ENCODE assay signal across 19 mouse cellular contexts in genomic region chr11:32662082-32662656, GRCm38 (mm10). TPM values are rescaled to one million over a fixed set of nuclear protein-coding genes. Genes with fewer than 3 reads are reported as not detected.
DNase-seq lines count a peak whose midpoint lies in the region; TF ChIP-seq lines count a peak whose summit lies in the region.
"Had no signal": no experiment of that assay in that cellular context is flagged by ENCODE, and none has a peak within 500 bp of the region (broad histone marks: within the 10 kb centered on the region; RNA-seq: fewer than 3 reads in every experiment).

No protein-coding gene starts in this region.

- DNase-seq in frontal cortex, postnatal 36 days (ENCODE audit: low spot score in 2 of 2), result peak; percentile 25 to 29
- no peak for DNase-seq in frontal cortex, postnatal 14 days (ENCODE audit: low spot score in 2 of 2)
- DNase-seq in left cerebral cortex, adult 2 months (ENCODE audit: extremely low spot score in 1 of 2, low spot score in 2 of 2), result no peak
- DNase-seq in left cerebral cortex, adult 11 months (ENCODE audit: low spot score), result no peak
- peak; percentile 79 for DNase-seq in 416B (ENCODE audit: low read depth)
- no peak for DNase-seq in adrenal gland, adult 2 months
- DNase-seq in thymus, postnatal 25 days, result no peak
- DNase-seq: adrenal gland, postnatal 25 days; heart, postnatal 10 days; kidney, adult 9 months; kidney, postnatal 4 days; liver, embryonic 13.5 days; lung, postnatal 14 days had no signal

- peaks cover 9% of the 10 kb centered on the region for H3K4me1 ChIP-seq in embryonic fibroblast, embryonic 13.5 days (ENCODE audit: control insufficient read depth, insufficient read depth, low read length)

- no peak for TF ChIP-seq POLR2A in embryonic fibroblast, embryonic 13.5 days (IDR thresholded peaks at IDR 0.05; ENCODE audit: low read depth, low read length)

- peak overlapping the region; percentile 59 for H3K27ac ChIP-seq in left cerebral cortex, adult 2 months
- H3K27ac ChIP-seq in embryonic fibroblast, embryonic 13.5 days (ENCODE audit: insufficient read depth, low read length), result peak overlapping the region; percentile 68
- H3K27ac ChIP-seq: forebrain, embryonic 15.5 days; hindbrain, embryonic 15.5 days; liver, embryonic 13.5 days; midbrain, embryonic 12.5 days; stomach, postnatal 0 days had no signal

- intact Hi-C loops in left cerebral cortex, adult 2 months (cut with DNase I), result no loop called here

- no peak overlapping the region for H3K4me3 ChIP-seq in left cerebral cortex, adult 2 months
- no peak overlapping the region for H3K4me3 ChIP-seq in embryonic fibroblast, embryonic 13.5 days (ENCODE audit: insufficient read depth, low read length)
- H3K4me3 ChIP-seq: erythroblast, embryonic 14.5 days; forebrain, embryonic 15.5 days; hindbrain, embryonic 15.5 days; liver, embryonic 13.5 days; midbrain, embryonic 12.5 days had no signal

- no peak for TF ChIP-seq CTCF in left cerebral cortex, adult 2 months (IDR thresholded peaks at IDR 0.05)
- no peak for TF ChIP-seq CTCF in embryonic fibroblast, embryonic 13.5 days (IDR thresholded peaks at IDR 0.05; ENCODE audit: borderline replicate concordance, insufficient read depth, low read length)

RNA-seq across cellular contexts. Expression of gene Fbxw11, which starts 19.6 kb away (rescaled TPM):
- total RNA-seq in left cerebral cortex, adult 2 months (2021), result 100 to 1,000 TPM; 122 to 125 TPM
- polyA plus RNA-seq in embryonic fibroblast, embryonic 13.5 days (2011; ENCODE audit: insufficient read length, low read depth, missing spikeins), result 72.6 and 77.9 TPM in 2 replicates
- total RNA-seq in adrenal gland, adult 2 months (2021), result 10 to 100 TPM; 85.2 to 98.2 TPM
- polyA plus RNA-seq in adrenal gland, adult 2 months (2012; rRNA removed), result 45.9 and 57.8 TPM in 2 replicates

Comparison
In these comparisons a context has a peak if more than half of its experiments do, and no peak if none do; other contexts are left out.
1. DNase-seq: peak in frontal cortex, postnatal 36 days (2 of 2) and 416B (single experiment); none in frontal cortex, postnatal 14 days (0 of 2), left cerebral cortex, adult 2 months (0 of 2), left cerebral cortex, adult 11 months (single experiment), adrenal gland, adult 2 months (single experiment) and thymus, postnatal 25 days (single experiment).